Mouse (Mus musculus) midbrain, embryonic 14.5 days (tissue): Measurements from ENCODE around the gene 4921517D22Rik. TPM values are rescaled to one million over a fixed set of nuclear protein-coding genes. Genes with fewer than 3 reads are reported as not detected.
"Not testable (repeated sequence)": the region's sequence is repeated elsewhere in the genome, so short reads cannot be mapped to it uniquely, and the experiment has no call there.

Experiments
- ATAC-seq: fragments of 200-750 bp; cut with Nextera tagmentation; 2 replicates; pipeline ENCODE4 v1.8.0; 2017; ENCODE audit warnings: moderate number of reproducible peaks, moderate library complexity; ENCODE audit not compliant: low FRiP score, low TSS enrichment
- DNase-seq: peaks from one replicate; pipeline ENCODE4 v3.0.0-alpha.2; 2015
- H3K27ac ChIP-seq: fragments of 300-500 bp; sonication (generic); replicated peaks from 2 replicates; pipeline ENCODE4 v1.5.1; 2014; ENCODE audit warnings: mild to moderate bottlenecking, low read depth, low read length, moderate library complexity
- H3K27me3 ChIP-seq: fragments of 300-500 bp; sonication (generic); 2 replicates; pipeline ENCODE4 v1.6.1; 2014; ENCODE audit warnings: low read length, control low read depth, mixed read lengths; ENCODE audit not compliant: control insufficient read depth, insufficient read depth
- H3K36me3 ChIP-seq: fragments of 300-500 bp; sonication (generic); 2 replicates; pipeline ENCODE4 v1.6.1; 2014; ENCODE audit warnings: low read length, control low read depth; ENCODE audit not compliant: control insufficient read depth, insufficient read depth
- H3K4me1 ChIP-seq: fragments of 300-500 bp; sonication (generic); 2 replicates; pipeline ENCODE4 v1.6.1; 2014; ENCODE audit warnings: mild to moderate bottlenecking, antibody characterized with exemption, low read length, control low read depth; ENCODE audit not compliant: control insufficient read depth, insufficient read depth
- H3K4me2 ChIP-seq: fragments of 300-500 bp; sonication (generic); 2 replicates; pipeline ENCODE4 v1.6.1; 2014; ENCODE audit warnings: mild to moderate bottlenecking, low read length, moderate library complexity
- H3K4me3 ChIP-seq: fragments of 300-500 bp; sonication (generic); replicated peaks from 2 replicates; pipeline ENCODE4 v1.5.1; 2014; ENCODE audit warnings: low read depth, low read length
- H3K9ac ChIP-seq: fragments of 300-500 bp; sonication (generic); replicated peaks from 2 replicates; pipeline ENCODE4 v1.6.1; 2014; ENCODE audit warnings: mild to moderate bottlenecking, low read length, moderate library complexity
- H3K9me3 ChIP-seq: fragments of 300-500 bp; sonication (generic); 2 replicates; pipeline ENCODE4 v1.6.1; 2016; ENCODE audit warnings: low read length, control low read depth, mixed read lengths; ENCODE audit not compliant: control insufficient read depth
- WGBS: fragments of 180-500 bp; shearing (Covaris S2); extraction: QIAGEN DNeasy Blood & Tissue Kit; methylation state at CpG from one replicate; pipeline ENCODE4 v1.1.7; 2014; 5-methylcytosine and 5-hydroxymethylcytosine counted together
- polyA plus RNA-seq: library from polyadenylated mRNA; unstranded; fragments of >200 nt; fragmentation: Nextera tagmentation; extraction: Ambion mirVana; gene quantifications from 2 replicates; pipeline ENCODE4 v1.2.1, GENCODE M21; 2014

4921517D22Rik gene
- polyA plus RNA-seq, 1 experiment from 2014 or later: not detected

DNA sequence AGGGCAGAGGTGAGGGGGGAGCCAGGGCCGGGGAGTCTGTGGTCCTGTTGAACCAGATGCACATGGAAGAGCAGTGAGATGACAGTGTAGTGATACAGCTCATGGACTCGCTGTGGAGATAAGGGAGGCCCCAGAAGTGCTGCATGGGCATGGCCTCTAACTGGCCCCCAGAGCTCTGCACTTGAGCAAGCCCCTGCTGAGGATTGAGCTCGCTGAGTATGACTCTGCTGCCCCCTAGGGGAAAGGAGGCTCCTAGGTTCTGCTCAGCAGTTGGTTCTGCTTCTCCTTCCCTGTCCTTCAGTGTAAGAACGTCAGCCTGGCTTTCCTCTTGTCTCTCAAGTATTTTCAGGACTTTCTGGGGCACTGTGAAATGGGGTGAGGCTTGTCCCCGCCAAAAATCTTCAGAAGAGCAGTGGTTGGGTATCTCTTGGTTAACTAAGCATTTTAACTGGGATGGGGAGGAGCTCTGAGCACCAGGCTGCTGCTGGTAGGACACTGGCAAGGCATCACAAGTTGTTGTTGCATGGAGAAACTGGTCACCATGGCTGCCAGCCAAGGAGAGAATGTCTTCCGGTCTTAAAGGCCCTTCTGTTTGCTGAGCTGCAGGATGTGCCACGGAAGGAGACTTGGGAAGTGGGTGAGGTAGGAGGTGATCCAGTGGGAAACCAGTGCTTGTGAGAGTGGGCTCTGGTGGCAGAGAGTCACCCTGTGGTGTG lies 34.6 kb upstream of the 4921517D22Rik start:
- DNase-seq (peak; percentile 93), ATAC-seq (peak; percentile 80)
- no peak overlapping the region for H3K27ac ChIP-seq
- H3K9ac ChIP-seq: no peak overlapping the region
- H3K9me3 ChIP-seq: no peaks in the 10 kb centered on the region
- 28% methylated on average over 7 of the region's 7 CpGs for WGBS
- no peak overlapping the region for H3K4me3 ChIP-seq
- no peaks in the 10 kb centered on the region for H3K27me3 ChIP-seq
- no peaks in the 10 kb centered on the region for H3K4me1 ChIP-seq
- no peaks in the 10 kb centered on the region for H3K36me3 ChIP-seq
- H3K4me2 ChIP-seq: no peak overlapping the region

DNA sequence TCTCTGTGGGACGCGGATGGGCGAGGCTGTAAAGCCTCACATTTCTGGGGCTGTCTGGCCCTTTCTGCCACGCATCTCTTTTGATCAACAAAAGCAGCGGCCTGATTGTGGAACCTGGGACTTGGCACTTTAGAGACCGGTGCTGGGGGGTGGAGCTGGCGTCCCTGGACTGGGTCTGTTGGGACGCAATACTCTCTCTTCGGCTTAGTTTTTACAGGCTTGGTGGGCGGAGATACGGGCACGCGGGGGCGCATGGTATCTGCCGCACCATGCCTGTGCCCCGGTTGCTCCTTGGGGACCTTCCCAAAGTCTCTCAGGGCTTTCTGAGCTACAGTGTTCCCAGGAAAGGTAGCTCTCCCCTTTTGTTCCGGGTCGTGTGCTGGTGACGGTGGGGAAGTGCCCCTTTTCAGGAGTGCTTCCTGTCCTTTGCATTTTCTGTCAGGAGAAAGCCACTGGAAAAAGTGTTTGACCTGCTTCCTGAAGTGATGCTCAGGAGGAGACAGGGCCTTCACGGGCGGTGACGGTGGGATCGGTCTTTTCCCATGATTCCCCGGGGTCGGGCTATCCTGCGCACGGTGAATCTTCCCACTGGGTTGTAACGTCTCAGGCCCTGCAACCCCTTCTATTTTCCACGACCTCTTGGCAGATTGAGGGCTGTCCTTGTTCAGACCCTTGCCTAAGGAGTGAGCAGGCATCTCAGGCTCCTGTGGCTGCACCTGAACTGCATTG lies 32.4 kb upstream of the 4921517D22Rik start:
- H3K4me2 ChIP-seq: peak overlapping the region; percentile 41
- no peaks in the 10 kb centered on the region for H3K27me3 ChIP-seq
- no peak overlapping the region for H3K9ac ChIP-seq
- no peak overlapping the region for H3K27ac ChIP-seq
- H3K9me3 ChIP-seq: no peaks in the 10 kb centered on the region
- WGBS: 34% methylated on average over 29 of the region's 29 CpGs
- H3K4me1 ChIP-seq: no peaks in the 10 kb centered on the region
- DNase-seq: no peak
- no peak overlapping the region; the same call in 1 of the 2 replicates for H3K4me3 ChIP-seq
- ATAC-seq: no peak
- no peaks in the 10 kb centered on the region for H3K36me3 ChIP-seq

DNA sequence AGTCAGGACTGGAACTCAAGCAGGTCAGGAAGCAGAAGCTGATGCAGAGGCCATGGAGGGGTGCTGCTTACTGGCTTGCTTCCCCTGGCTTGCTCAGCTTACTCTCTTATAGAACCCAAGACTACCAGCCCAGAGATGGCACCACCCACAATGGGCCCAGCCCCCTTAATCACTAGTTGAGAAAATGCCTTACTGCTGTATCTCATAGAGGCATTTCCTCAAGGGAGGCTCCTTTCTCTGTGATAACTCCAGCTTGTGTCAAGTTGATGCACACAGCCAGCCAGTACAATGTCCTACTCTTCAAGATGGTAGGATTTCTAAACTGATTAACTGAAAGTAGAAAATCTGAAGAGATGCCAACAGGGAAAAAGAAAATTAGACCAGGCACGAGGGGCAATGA lies 28.2 kb upstream of the 4921517D22Rik start:
- not testable (repeated sequence) for H3K36me3 ChIP-seq, ATAC-seq, H3K27me3 ChIP-seq, H3K9me3 ChIP-seq, H3K4me3 ChIP-seq, H3K4me2 ChIP-seq, H3K4me1 ChIP-seq, H3K27ac ChIP-seq, DNase-seq, H3K9ac ChIP-seq
- WGBS: 79% methylated on average over 1 of the region's 1 CpGs

DNA sequence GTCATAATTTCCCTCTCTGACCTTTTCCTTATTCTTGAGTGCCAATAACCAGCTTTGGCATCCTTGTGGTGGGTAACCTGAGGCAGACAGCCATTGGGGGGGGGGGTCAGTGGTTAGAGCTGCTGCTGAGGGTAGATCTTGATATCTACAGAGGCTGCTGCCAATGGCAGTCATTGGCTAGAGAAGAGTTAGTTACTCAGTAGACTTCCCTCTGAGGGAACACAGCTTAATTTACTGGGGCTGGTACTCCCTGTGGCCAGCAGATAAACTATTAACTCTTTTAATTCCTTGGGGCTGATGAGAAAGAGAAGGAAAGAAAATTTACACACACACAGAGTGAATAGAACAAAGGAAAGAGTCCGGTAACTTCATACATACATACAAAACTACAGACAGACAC lies 25.6 kb upstream of the 4921517D22Rik start:
- no peak overlapping the region for H3K27ac ChIP-seq
- no peak for DNase-seq
- no peaks in the 10 kb centered on the region for H3K27me3 ChIP-seq
- 100% methylated on average over 1 of the region's 1 CpGs for WGBS
- H3K9me3 ChIP-seq: no peaks in the 10 kb centered on the region
- H3K9ac ChIP-seq: no peak overlapping the region
- no peak overlapping the region for H3K4me2 ChIP-seq
- no peaks in the 10 kb centered on the region for H3K36me3 ChIP-seq
- H3K4me1 ChIP-seq: no peaks in the 10 kb centered on the region
- ATAC-seq: no peak
- H3K4me3 ChIP-seq: no peak overlapping the region

DNA sequence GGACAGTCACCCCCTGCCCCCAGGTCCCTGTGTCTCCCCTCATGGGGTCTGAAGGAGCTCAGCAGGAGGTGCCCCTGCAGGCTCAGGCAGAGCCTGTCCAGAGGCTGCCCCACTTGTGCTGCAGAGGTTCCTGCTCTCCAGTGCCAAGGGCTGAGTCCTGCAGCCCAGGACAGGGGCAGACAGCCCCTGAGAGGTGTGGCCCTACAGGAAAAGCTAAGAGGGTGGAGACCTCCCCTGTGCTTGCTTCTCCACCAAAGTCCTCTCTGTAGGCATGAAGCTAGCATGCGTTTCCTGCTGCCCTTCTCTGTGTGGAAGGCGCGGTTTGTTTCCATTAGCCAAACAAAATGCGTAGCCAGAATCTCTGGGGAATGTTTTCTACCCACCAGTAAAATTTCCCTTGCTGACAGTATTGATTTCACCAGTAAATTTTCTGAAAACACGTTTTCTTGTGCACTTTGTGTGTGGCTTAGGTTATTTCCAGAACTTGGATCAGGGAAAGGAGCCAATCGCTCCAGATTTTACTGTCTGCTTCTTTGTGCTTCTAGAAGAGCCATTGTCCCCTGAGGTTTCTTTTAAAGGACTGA lies 25.0 kb upstream of the 4921517D22Rik start:
- H3K4me3 ChIP-seq, H3K27me3 ChIP-seq, ATAC-seq, H3K36me3 ChIP-seq, H3K9me3 ChIP-seq, H3K27ac ChIP-seq, H3K4me2 ChIP-seq, H3K4me1 ChIP-seq, H3K9ac ChIP-seq: not testable (repeated sequence)
- WGBS: 49% methylated on average over 6 of the region's 6 CpGs
- peak; percentile 8 for DNase-seq

DNA sequence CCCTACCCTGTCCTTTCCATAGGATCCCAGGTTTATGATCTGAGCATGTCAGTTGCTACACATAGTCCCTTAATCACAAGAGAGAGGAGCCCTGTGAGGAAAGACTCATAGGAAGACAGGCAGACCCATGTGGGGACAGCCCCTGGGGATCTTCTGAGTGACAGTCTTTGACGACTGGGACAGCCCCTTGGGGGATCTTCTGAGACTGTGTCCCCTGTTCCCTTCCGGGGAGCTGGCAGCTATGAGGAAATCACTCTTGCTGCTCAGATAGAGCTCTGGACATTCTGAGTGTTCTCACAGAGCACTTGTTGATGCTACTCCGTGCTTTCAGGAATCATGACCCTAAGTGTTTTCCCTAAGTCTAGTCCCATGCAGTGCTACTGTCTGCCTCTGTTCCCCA lies 19.8 kb upstream of the 4921517D22Rik start:
- Histone ChIP-seq H3K9ac (no peak overlapping the region), H3K4me2 (no peak overlapping the region), H3K9me3 (no peaks in the 10 kb centered on the region), H3K4me1 (no peaks in the 10 kb centered on the region), H3K4me3 (no peak overlapping the region), H3K27me3 (no peaks in the 10 kb centered on the region), H3K27ac (no peak overlapping the region), H3K36me3 (no peaks in the 10 kb centered on the region)
- no peak for DNase-seq
- ATAC-seq: no peak
- WGBS: 49% methylated on average over 3 of the region's 3 CpGs

DNA sequence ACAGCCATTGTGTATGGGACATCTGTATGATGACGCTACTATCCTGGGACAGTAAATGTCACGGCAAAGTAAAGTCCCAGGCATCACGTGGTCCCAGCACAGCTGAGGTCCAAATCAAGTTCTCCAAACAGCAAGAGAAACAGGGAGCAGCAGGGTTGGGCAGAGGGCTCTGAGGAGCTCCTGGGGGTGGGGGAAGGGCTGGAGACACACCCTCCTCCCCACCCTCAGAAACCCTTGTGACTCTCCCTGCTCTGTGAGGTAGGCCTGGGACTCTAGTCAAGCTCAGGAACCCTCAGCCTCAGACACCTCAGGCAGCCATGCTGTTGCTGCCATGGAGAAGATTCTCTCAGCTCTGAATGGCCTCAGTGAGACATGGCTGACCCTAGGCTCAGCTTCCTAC lies 18.1 kb upstream of the 4921517D22Rik start, which contains the start of gene Spata31d1b:
TSS of gene Spata31d1b (plus strand) at position 301 of the 400 bp plus-strand sequence.
- not testable (repeated sequence) for H3K9ac ChIP-seq, DNase-seq, H3K36me3 ChIP-seq, H3K27ac ChIP-seq, H3K4me3 ChIP-seq, H3K27me3 ChIP-seq, H3K9me3 ChIP-seq, H3K4me1 ChIP-seq, H3K4me2 ChIP-seq, ATAC-seq
- WGBS: 68% methylated on average over 3 of the region's 3 CpGs

DNA sequence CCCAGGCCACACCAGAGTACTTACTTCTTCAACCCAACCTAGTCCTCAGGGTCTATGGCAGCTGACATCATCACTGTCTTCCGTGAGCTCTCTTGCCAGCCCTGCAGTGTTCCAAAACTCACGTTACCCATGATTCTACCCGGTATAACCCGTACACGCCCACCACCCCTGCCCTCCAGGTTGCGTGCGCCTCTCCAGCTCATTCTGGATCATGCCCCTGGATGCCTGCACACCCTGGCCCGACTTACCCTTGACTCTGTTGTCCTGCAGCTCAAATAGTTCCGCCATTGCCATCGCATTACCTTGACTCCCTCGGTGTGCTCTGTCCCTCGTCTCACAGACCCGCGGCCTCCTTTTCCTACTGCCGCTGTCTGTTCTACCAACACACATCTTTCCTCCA lies 16.3 kb upstream of the 4921517D22Rik start, which contains the start of gene Spata31d1a:
TSS of gene Spata31d1a (minus strand) at position 101 of the 400 bp plus-strand sequence.
- H3K9me3 ChIP-seq: no peaks in the 10 kb centered on the region
- 91% methylated on average over 15 of the region's 15 CpGs for WGBS
- H3K4me1 ChIP-seq: no peaks in the 10 kb centered on the region
- H3K27me3 ChIP-seq: no peaks in the 10 kb centered on the region
- no peak within 1 kb of the TSS for H3K4me3 ChIP-seq
- H3K4me2 ChIP-seq: no peak within 1 kb of the TSS
- no peak within 1 kb of the TSS for H3K27ac ChIP-seq
- no peaks in the 10 kb centered on the region for H3K36me3 ChIP-seq
- ATAC-seq (no peak), DNase-seq (no peak)
- H3K9ac ChIP-seq: no peak within 1 kb of the TSS
